Mouse (Mus musculus) brain, embryonic 14.5 days (tissue): Measurements from ENCODE around the gene Tmem229b. TPM values are rescaled to one million over a fixed set of nuclear protein-coding genes. Genes with fewer than 3 reads are reported as not detected.

Experiments used
- DNase-seq: peaks from one replicate; pipeline ENCODE4 v3.0.0-alpha.2; 2011; ENCODE audit warnings: low read depth
- CTCF ChIP-seq: fragments of 200-500 bp; IDR thresholded peaks from 2 replicates; pipeline ENCODE4 v1.5.1; 2012; ENCODE audit warnings: inconsistent platforms, mild to moderate bottlenecking, moderate library complexity, borderline replicate concordance; ENCODE audit not compliant: insufficient read depth, insufficient read length; ENCODE audit errors: extremely low read depth
- POLR2A ChIP-seq: fragments of 200-500 bp; IDR thresholded peaks from 2 replicates; pipeline ENCODE4 v1.6.1; 2012; ENCODE audit warnings: mild to moderate bottlenecking, inconsistent platforms, borderline replicate concordance; ENCODE audit not compliant: poor library complexity, insufficient read depth, insufficient read length, severe bottlenecking; ENCODE audit errors: extremely low read depth
- polyA plus RNA-seq: library from polyadenylated mRNA; depleted of rRNA; stranded (reverse); fragments of >200 nt; gene quantifications from 2 replicates; pipeline ENCODE4 v1.2.3, GENCODE M21; 2012

The Tmem229b gene
- polyA plus RNA-seq, 1 experiment: 93.2 TPM

DNA sequence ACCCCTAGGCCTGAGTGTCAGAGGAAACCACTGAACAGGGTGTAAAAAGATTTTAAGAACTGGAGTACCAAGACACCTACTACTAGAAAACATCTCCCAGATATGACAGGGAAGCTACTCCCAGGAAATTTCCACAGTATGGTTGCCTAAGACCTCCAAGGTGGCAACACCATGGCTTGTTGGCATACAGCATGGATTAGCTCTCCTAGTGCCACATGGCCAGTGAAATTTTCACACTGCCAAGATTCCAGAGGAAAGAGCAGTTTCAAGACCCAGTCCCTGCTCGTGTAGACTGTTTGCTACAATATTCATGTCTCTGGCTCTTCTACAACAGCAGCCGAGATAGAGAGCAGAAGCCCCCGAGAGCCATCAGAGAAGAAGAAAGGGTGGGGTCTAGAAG lies 4.4 kb downstream of the Tmem229b start:
- no peak for DNase-seq
- TF ChIP-seq POLR2A (no peak), CTCF (no peak)

DNA sequence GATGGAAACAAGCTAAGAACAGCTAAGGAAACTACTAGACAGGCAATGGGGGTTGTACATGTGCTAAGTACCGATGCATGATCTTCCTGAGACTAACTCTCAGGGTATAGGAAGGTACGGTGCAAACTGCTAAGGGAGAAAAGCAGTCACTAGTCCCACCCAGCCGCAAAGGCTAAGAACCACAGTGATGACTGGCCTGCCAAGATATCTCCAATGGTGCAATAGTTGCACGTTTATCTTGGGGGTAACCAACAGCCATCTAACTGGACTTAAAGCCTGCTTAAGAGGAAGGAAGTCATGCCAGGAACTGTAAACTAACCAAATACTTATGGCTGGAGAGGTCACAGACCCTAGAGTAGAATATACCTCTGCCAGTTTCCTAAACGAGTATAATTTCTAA lies 5.0 kb downstream of the Tmem229b start:
- no peak for DNase-seq
- TF ChIP-seq CTCF (no peak), POLR2A (no peak)

DNA sequence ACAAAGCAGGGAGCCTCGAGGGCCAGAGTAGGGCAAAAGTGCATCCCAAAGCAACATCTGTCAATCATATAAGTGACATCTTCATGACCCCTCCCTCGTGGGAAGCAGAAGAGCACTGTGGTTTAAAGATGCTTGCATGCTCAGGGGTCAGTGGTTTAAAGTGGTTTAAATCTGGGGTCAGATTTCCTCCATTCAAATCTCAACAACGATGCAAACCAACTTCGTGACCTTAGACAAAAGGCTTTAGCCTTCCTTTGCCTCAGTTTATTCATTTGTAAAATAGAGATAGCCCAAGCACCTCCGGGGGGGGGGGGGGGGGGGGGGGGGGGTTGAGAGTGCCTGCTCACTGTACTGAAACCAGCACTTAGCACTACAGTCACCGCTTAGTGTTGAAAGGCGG lies 10.7 kb downstream of the Tmem229b start:
- DNase-seq: no peak
- no peak for TF ChIP-seq POLR2A
- TF ChIP-seq CTCF: no peak

DNA sequence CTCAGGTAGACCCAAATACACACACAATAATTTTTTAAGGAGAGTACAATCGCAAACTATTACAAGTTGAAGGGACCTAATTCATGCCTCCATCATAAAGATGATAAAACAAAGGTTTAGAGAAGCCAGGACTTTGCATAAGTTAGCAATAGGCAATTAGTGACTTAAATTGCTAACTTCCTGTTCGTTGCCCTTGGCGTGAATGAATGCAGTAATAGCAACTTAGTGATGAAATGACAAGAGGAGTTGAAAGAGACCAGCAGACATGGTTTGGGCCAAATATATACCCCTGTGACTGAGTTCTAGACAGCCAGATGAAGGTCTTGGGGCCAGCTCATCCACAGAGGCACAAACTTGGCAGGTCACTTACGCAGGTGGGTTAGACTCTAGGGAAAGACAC lies 11.2 kb downstream of the Tmem229b start:
- no peak for TF ChIP-seq POLR2A
- TF ChIP-seq CTCF: no peak
- no peak for DNase-seq

DNA sequence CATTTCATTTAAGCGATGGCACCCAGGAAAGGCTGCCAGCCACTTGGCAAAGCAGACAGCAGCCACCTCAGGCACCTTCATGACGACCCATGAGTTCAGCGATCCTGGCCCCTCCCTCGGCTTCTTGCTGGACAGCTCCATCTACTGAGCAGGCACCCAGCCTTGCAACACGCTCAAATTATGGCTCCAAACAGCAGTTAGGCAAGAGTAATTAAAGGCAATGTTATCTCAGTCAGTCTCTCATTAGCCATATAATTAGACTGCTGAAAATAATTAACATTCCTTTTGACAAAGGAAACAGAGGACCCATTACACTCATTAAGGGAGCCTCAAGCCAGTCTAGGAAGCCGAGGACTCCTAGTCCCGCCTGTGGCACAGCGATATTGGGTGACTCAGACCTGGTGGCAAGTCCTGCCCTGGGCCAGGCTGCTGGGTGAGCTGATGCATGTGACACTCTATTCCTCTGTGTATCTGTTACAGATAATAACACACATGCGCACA lies 19.8 kb downstream of the Tmem229b start:
- peak; percentile 91 for DNase-seq
- TF ChIP-seq POLR2A: no peak
- TF ChIP-seq CTCF: no peak

DNA sequence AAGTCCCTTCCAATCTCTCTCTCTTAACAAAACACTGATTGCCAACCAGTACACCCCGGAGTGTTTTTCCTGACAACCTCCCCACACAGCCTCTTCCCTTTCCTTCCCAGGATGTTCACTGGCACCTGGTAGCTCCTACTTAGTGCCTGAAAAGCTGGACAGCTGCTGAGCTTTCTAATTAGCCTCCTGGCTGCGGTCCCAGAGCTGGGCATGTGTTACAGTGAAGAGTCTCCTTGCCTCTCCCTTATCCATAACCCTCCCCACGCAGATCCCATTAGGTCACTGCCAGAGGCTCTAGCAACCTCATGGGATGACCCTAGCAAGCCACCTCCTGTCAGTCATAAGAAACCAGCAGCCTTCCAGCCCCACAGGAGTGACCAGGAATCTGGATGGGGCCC lies 23.4 kb downstream of the Tmem229b start:
- TF ChIP-seq CTCF (no peak), POLR2A (no peak)
- peak; percentile 92 for DNase-seq

DNA sequence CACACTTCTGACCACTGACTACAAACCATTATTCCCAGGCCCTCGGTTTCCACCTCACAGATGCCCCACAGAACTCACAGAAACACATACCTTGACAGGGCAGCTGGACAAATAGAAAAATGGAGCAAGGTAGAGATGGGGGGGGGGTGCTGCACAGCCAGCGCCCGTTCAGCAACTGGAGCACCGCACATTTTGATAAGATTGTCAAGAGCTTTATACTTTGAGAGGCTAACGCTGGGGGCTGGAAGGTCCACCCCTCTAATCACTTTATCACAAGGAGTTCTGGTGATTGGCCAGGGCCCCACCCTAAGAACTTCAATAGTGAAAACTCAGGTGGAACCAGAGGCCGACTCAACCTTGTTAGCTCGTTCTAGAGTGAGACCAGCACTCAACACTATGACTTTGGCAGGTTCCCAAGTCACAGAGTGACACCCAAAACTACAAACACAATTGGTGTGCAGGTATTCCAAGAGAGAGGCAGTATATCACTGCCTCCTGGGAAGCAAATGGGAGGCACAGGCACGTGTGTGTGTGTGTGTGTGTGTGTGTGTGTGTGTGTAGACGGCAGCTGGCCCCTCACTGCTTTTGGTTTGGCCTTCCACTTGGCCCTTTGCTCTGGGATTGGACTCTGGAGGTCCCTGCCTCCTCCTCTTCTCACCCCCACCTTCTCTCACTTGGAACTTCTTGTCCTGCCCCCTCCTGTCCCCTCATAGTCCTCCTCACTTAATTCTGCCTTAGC lies 24.0 kb downstream of the Tmem229b start:
- no peak for DNase-seq
- no peak for TF ChIP-seq POLR2A
- TF ChIP-seq CTCF: no peak

DNA sequence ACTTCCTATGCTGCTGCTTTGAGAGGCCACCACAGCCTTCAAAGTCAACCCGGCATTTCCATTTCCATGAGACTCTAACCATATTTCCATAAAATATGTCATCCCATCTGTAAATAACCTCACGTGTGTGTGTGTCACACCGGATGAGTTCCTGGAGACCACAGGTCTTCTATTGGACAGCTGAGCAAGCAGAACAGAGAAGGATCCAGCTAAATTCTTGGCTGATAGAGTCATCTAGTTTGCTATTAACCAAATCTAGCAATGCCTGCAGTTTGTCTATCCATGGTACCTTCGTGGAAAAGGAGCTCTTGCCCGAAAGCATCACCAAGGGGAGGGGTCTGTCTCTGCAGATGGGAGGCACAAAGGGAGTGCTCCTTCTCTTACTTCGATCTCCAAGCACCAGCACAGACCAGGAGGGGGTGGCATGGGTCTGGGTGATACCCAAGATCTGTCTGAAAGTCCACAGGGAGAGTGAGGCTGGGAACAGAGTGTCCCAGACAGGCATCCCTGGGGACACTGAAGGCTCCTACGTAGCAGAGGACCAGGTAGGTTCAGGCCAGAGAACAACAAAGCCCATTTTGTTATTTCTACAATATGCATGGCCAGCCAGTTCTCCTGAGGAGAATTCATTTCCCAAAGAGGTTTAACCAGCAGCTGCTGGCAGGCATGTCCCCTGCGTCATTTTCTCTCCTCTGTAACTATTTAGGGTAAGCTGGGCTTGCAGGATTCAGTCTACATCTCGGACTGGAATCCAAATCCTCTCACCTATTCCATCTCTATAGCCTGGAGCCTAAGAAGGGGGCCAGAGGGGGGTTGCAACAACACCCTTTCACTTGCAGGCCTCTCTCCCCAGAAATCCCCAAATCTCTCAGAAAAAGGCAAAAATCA lies 25.2 kb downstream of the Tmem229b start:
- DNase-seq: no peak
- TF ChIP-seq POLR2A: no peak
- TF ChIP-seq CTCF: no peak

DNA sequence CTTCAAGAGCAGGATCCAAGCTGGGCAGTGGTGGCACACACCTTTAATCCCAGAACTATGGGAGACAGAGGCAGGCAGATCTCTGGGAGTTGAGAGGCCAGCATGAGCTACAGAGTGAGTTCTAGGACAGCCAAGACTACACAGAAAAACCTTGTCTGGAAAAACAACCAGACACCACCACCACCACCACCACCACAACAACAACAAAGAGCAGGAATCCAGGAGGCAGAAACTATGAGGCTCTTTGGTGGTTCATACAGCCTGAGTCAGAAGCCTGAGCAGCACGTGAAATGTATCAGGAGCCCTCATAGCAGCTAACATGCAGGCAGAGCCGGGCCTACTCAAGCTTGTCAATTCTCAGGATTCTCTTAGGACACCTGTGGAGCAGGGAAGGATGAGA lies 26.3 kb downstream of the Tmem229b start:
- no peak for DNase-seq
- no peak for TF ChIP-seq POLR2A

DNA sequence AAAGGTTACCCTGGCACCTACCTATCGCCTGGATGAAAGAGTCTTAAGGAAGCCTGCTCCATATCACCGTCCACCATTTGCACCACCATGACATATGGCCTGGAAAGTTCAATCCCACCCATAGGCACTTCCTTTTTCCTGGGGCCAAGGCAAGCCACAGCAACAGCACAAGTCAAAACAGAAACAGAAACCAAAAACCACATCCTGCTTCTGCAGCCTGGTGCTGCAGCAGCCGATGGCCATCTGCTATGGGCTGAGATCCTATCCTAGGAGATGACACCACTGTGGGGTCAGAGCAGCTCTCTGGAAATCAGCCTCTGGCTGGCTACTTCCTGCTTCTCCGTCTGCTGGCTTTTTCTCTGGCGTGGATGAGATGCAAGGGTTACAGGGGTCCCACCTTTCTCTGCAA lies 26.7 kb downstream of the Tmem229b start:
- DNase-seq: no peak
- TF ChIP-seq POLR2A (no peak), CTCF (no peak)

DNA sequence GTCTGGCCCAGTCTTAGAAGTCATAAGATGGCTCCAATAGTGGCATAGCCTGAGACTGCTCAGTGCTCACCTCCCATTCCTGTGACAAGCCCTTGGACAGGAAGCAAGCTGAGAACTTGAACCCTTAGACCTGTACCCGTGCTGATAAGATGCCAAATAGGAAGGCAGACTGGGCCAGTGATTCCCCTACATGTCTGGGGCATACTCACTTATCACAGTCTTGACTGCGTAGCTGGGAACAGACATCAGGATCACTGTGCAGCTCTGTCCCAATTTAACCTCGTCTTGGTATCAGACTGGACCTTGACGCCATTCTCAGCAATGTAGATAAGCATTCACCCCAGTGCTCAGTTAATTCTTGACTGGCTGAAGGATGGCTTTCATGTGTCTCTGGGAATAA lies 29.9 kb downstream of the Tmem229b start:
- TF ChIP-seq CTCF (no peak), POLR2A (no peak)

More for the DNA sequence above, 29.9 kb downstream of the Tmem229b start:
- DNase-seq: no peak
